Mouse (Mus musculus) stomach, embryonic 14.5 days (tissue): Measurements from ENCODE around the gene Trim65. TPM values are rescaled to one million over a fixed set of nuclear protein-coding genes. Genes with fewer than 3 reads are reported as not detected.

Source experiments
- ATAC-seq: fragments of 200-750 bp; cut with Nextera tagmentation; 2 replicates; pipeline ENCODE4 v1.8.0; 2017; ENCODE audit warnings: low read depth, moderate TSS enrichment; ENCODE audit not compliant: insufficient number of reproducible peaks, insufficient read depth, low FRiP score
- H3K27ac ChIP-seq: fragments of 300-500 bp; sonication (generic); 2 replicates; pipeline ENCODE4 v1.5.1; 2014; ENCODE audit warnings: mild to moderate bottlenecking, low read length, moderate library complexity, mixed read lengths
- H3K27me3 ChIP-seq: fragments of 300-500 bp; sonication (generic); 2 replicates; pipeline ENCODE4 v1.6.1; 2014; ENCODE audit warnings: low read length, control low read depth, mixed read lengths; ENCODE audit not compliant: control insufficient read depth, insufficient read depth
- H3K36me3 ChIP-seq: fragments of 300-500 bp; sonication (generic); 2 replicates; pipeline ENCODE4 v1.6.1; 2014; ENCODE audit warnings: mild to moderate bottlenecking, control low read depth, low read length, moderate library complexity, mixed read lengths; ENCODE audit not compliant: control insufficient read depth, insufficient read depth
- H3K4me1 ChIP-seq: fragments of 300-500 bp; sonication (generic); 2 replicates; pipeline ENCODE4 v1.6.1; 2014; ENCODE audit warnings: low read length, control low read depth, mixed read lengths; ENCODE audit not compliant: control insufficient read depth, insufficient read depth
- H3K4me2 ChIP-seq: fragments of 300-500 bp; sonication (generic); replicated peaks from 2 replicates; pipeline ENCODE4 v1.6.1; 2014; ENCODE audit warnings: low read depth, low read length, control low read depth
- H3K4me3 ChIP-seq: fragments of 300-500 bp; sonication (generic); 2 replicates; pipeline ENCODE4 v1.5.1; 2014; ENCODE audit warnings: low read depth, low read length, control low read depth
- H3K9ac ChIP-seq: fragments of 300-500 bp; sonication (generic); replicated peaks from 2 replicates; pipeline ENCODE4 v1.6.1; 2014; ENCODE audit warnings: low read depth, mild to moderate bottlenecking, control low read depth, low read length, moderate library complexity, mixed read lengths
- H3K9me3 ChIP-seq: fragments of 300-500 bp; sonication (generic); 2 replicates; pipeline ENCODE4 v1.6.1; 2016; ENCODE audit warnings: low read depth, low read length, control low read depth; ENCODE audit not compliant: control insufficient read depth
- WGBS: fragments of 180-500 bp; shearing (Covaris S2); extraction: QIAGEN DNeasy Blood & Tissue Kit; methylation state at CpG from one replicate; pipeline ENCODE4 v1.1.7; 2014; 5-methylcytosine and 5-hydroxymethylcytosine counted together
- polyA plus RNA-seq: library from polyadenylated mRNA; unstranded; fragments of >200 nt; fragmentation: Nextera tagmentation; extraction: Ambion mirVana; gene quantifications from 2 replicates; pipeline ENCODE4 v1.2.1, GENCODE M21; 2014

The Trim65 gene
- polyA plus RNA-seq, 1 experiment from 2014 or later = 5.0 TPM

DNA sequence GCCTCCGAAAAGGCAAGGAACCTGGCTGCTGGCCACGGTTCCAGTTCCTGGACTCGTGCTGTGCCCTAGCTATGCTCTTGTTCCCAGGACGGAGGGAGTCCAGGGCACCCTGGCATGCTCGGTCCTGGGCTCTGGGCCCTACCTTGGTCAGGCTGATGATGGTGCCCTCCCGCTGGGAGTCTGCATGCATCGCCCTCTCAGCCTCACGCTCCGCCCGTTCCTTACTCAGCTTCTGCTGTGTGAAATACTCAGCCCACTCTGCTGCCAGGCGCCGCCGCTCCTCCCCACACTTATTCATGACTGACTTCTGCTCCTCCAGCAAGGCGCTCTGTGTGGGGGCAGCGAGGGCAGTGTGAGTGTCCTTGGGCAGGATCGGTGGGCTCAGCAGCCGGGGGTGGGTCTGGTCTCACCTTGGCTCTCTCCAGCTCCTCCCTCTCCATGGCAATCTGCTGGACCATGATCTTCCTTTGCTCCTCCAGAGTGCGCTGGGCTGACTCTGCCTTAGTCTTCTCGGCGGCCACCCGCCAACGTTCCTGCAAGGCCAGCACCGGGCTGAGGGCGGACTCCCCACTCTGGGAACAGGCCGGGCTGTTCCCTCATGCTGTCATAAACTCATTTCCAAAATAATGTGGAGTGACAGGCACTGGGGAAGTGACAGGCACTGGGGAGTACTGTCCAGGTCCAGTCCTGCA, 15.5 kb upstream of the Trim65 start:
- Histone ChIP-seq H3K9me3 (no peaks in the 10 kb centered on the region), H3K36me3 (peaks cover 69% of the 10 kb centered on the region), H3K27me3 (no peaks in the 10 kb centered on the region), H3K27ac (no peak overlapping the region; the same call in 1 of the 2 replicates), H3K4me3 (no peak overlapping the region), H3K9ac (no peak overlapping the region), H3K4me2 (no peak overlapping the region), H3K4me1 (no peaks in the 10 kb centered on the region)
- no peak for ATAC-seq
- WGBS = 75% methylated on average over 25 of the region's 25 CpGs

DNA sequence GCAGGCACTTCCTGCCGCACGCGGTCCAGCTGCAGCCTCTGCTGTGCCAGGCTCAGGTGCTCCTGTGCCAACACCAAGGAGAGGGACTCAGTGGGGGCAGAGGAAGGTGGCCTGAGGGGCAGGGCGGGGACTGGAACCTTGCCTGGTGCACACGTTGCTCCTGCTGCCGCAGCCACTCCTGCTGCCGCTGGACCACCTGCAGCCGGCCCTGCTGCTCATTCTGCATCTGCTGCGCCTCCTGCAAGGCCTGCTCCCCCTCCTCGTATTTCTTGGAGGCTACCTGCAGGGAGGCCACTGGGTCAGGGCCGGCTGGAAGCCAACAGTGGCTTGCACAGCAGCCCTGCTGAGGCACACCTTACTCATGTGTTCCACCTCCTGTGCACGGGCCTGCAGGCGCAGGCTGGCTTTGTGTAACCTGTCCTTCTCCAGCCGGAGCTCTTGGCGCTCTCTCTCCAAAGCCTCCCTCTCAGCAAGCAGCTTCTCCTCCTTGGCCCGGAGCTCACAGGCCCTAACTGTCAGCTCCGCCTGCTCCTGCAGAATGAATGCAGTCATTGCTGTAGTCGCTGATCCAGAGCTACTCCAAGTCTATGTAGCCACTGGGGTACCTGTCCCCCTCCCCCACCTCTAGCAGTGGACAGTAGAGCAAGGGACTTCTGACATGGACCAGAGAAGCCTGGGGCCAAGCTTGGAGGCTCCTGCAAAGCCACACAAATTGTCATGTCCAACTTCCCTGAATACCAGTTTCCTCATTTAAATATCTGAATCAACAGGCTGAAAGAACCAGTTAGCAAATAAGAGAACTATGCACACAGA, 14.8 kb upstream of the Trim65 start:
- Histone ChIP-seq H3K9me3 (no peaks in the 10 kb centered on the region), H3K27ac (peak overlapping the region; percentile 27; the same call in 1 of the 2 replicates), H3K4me2 (no peak overlapping the region), H3K36me3 (peaks cover 62% of the 10 kb centered on the region), H3K27me3 (no peaks in the 10 kb centered on the region), H3K4me3 (no peak overlapping the region), H3K4me1 (no peaks in the 10 kb centered on the region), H3K9ac (no peak overlapping the region)
- 71% methylated on average over 18 of the region's 18 CpGs for WGBS
- ATAC-seq = no peak

DNA sequence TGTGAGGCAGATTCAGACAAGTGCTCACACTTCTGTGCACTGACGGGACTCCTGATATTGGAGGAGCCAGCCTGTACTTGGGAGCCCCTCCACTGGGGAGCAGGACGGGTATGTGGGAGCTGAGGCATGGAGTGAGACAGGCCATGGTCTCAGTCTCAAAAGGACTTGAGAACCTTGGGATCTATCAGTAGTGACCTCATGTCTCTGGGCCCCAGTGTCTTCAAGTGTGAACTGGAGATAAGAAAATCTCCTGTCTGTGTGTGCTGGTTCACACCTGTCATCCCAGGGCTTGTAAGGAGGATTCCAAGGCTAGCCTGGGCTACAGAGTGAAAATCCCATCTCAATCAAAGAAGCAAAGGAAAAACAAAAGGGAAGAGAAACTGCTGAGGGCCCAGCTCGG, 12.5 kb upstream of the Trim65 start:
- Histone ChIP-seq H3K4me1 (no peaks in the 10 kb centered on the region), H3K4me2 (no peak overlapping the region), H3K4me3 (no peak overlapping the region), H3K27me3 (no peaks in the 10 kb centered on the region), H3K36me3 (peaks cover 49% of the 10 kb centered on the region), H3K9me3 (no peaks in the 10 kb centered on the region), H3K9ac (no peak overlapping the region), H3K27ac (no peak overlapping the region)
- WGBS = 85% methylated on average over 3 of the region's 3 CpGs
- ATAC-seq = no peak

DNA sequence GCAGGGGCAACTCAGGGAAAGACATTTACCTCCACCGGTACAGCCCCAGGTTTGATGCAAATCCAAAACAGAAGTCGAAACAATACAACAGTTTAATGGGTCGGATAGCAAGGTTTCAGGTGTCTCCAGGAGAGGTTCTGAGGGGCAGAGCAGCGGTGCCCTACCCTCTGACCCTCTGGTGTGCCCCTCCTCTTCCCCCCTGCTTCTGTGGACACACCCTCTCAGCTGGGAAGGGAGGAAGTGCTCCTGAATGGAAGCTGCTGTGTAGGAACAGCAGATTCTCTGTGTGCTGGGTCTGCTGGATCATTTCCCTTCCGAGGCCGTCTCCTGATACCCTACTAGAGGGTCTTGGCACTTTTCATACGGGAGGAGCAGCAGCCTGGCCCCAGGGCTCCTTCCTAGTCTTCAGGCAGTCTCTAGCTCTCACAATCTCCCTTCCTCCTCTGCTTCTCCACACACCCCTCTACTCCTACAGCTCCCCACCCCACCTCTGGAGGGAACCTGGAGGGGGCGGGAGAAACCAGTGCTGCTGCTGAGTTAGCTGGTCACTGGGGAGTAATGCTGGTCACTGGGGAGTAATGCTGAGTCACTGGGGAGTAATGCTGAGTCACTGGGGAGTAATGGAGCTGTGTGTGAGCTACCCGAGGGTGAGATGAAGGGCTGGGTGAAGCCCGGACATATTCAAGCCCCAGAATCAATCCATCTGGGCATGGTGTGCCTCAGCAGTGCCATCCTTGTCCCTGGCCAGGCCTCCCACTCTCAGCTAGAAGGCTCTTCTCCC, 11.5 kb upstream of the Trim65 start:
- no peak for ATAC-seq
- Histone ChIP-seq H3K4me1 (peaks cover 3% of the 10 kb centered on the region; the same call in 1 of the 2 replicates), H3K4me3 (no peak overlapping the region), H3K9me3 (no peaks in the 10 kb centered on the region), H3K4me2 (no peak overlapping the region), H3K36me3 (peaks cover 39% of the 10 kb centered on the region), H3K9ac (no peak overlapping the region), H3K27me3 (no peaks in the 10 kb centered on the region), H3K27ac (no peak overlapping the region)
- WGBS = 65% methylated on average over 10 of the region's 10 CpGs

DNA sequence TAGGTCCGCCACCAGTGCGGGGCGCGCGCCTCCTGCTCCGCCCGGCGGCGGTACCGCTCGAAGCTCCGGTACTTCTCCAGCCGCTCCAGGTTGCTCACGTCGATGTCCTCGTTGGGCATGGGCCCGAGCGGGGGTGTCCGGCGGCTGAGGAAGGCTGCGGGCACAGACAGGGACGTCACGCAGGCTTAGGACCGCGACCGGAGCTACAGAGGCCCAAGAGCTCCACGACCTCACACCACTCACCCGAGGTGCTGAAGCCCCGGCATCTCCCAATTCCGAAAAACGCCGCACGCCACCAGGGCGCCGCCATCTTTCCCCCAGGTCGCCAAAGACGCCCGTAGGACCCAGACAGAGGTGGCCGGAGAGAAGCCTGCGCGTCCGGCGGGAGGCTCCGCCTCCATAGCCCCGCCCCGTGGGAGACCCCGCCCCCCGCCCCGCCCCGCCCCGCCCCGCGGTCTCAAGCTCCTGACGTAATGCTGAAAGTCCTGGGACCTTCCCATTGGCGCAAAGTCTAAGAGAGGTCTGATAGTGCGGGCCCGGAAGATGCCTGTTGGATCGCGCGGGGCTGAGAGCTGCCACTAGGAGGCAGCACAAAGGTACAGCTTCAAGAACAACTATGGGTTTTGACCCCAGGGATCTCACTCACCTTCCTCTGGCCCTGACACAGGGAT, 7.7 kb upstream of the Trim65 start, which contains the start of gene Mrpl38:
TSS of gene Mrpl38 (minus strand) at position 401 of the 671 bp plus-strand sequence.
- under 1% methylated on average over 51 of the region's 60 CpGs for WGBS
- Histone ChIP-seq H3K9me3 (no peaks in the 10 kb centered on the region), H3K36me3 (peaks cover 29% of the 10 kb centered on the region; the same call in 1 of the 2 replicates), H3K9ac (peak within 1 kb of the TSS; percentile 81), H3K27me3 (no peaks in the 10 kb centered on the region), H3K4me1 (peaks cover 3% of the 10 kb centered on the region; the same call in 1 of the 2 replicates), H3K4me2 (peak within 1 kb of the TSS; percentile 48), H3K27ac (peak within 1 kb of the TSS; percentile 56; the same call in 1 of the 2 replicates), H3K4me3 (peak within 1 kb of the TSS; percentile 81)
- peak; percentile 96 for ATAC-seq

DNA sequence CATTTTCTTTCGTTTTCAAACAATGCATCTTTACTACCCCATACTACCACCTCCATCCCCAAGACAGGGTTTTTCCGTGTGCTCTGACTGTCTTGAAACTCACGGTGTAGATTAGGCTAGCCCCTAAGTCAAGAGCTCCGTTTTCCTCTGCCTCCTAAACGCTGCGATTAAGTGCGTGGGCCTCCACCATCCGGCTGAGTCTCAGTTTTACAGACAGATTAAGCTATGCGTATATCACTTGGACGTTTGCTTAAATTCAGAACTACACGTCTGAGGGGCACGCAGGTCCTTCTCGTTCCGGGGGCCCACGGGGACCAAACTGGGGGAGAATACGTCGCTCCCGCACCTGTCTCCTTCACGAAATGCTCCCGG, 7.2 kb upstream of the Trim65 start:
- peak overlapping the region; percentile 56; the same call in 1 of the 2 replicates for H3K27ac ChIP-seq
- 1% methylated on average over 20 of the region's 20 CpGs for WGBS
- peak overlapping the region; percentile 81 for H3K4me3 ChIP-seq
- H3K9me3 ChIP-seq = no peaks in the 10 kb centered on the region
- H3K4me2 ChIP-seq = peak overlapping the region; percentile 48
- no peaks in the 10 kb centered on the region for H3K27me3 ChIP-seq
- peaks cover 25% of the 10 kb centered on the region; the same call in 1 of the 2 replicates for H3K36me3 ChIP-seq
- ATAC-seq = no peak
- peaks cover 3% of the 10 kb centered on the region; the same call in 1 of the 2 replicates for H3K4me1 ChIP-seq
- H3K9ac ChIP-seq = peak overlapping the region; percentile 81

DNA sequence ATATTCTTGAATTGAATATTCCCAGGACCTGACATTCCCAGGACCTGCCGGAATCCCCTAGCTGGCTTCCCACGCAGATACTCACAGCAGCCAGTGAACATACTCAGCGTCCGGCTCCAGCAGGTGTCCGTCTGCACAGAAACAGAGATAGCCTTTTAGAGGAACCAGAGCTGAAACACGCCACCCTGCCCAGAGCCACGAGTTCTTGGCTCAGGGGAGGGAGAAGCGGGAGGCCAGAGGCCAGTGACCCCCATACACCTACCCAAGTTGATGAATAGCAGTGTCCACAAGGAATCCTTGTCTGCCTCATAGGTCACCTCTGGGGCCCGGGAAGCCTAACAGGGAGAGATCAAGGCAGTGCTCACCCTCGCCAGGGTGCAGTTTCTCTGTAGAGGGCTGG, 3.2 kb upstream of the Trim65 start:
- ATAC-seq = no peak
- Histone ChIP-seq H3K36me3 (peaks cover 25% of the 10 kb centered on the region; the same call in 1 of the 2 replicates), H3K4me3 (no peak overlapping the region), H3K4me2 (no peak overlapping the region), H3K27ac (no peak overlapping the region), H3K9ac (no peak overlapping the region), H3K4me1 (peaks cover 14% of the 10 kb centered on the region; the same call in 1 of the 2 replicates), H3K9me3 (no peaks in the 10 kb centered on the region), H3K27me3 (no peaks in the 10 kb centered on the region)
- WGBS = 81% methylated on average over 10 of the region's 10 CpGs
